Mouse (Mus musculus) neural tube, embryonic 11.5 days (tissue): Measurements from ENCODE around the gene Grid2. TPM values are rescaled to one million over a fixed set of nuclear protein-coding genes. Genes with fewer than 3 reads are reported as not detected.

Experiments
- ATAC-seq: fragments of 200-750 bp; cut with Nextera tagmentation; 2 replicates; pipeline ENCODE4 v1.8.0; 2017; ENCODE audit warnings: moderate number of reproducible peaks, mild to moderate bottlenecking, moderate TSS enrichment, moderate library complexity; ENCODE audit not compliant: insufficient read depth, low FRiP score, low TSS enrichment
- DNase-seq: peaks from one replicate; pipeline ENCODE4 v3.0.0-alpha.2; 2015; ENCODE audit warnings: low spot score
- H3K27ac ChIP-seq: fragments of 300-500 bp; sonication (generic); 2 replicates; pipeline ENCODE4 v1.5.1; 2014; ENCODE audit warnings: low read depth, mild to moderate bottlenecking, low read length
- H3K27me3 ChIP-seq: fragments of 300-500 bp; sonication (generic); 2 replicates; pipeline ENCODE4 v1.6.1; 2014; ENCODE audit warnings: mild to moderate bottlenecking, low read length, mixed read lengths; ENCODE audit not compliant: control insufficient read depth, insufficient read depth
- H3K36me3 ChIP-seq: fragments of 300-500 bp; sonication (generic); 2 replicates; pipeline ENCODE4 v1.6.1; 2014; ENCODE audit warnings: mild to moderate bottlenecking, low read length, moderate library complexity, mixed read lengths; ENCODE audit not compliant: control insufficient read depth, insufficient read depth
- H3K4me1 ChIP-seq: fragments of 300-500 bp; sonication (generic); 2 replicates; pipeline ENCODE4 v1.6.1; 2014; ENCODE audit warnings: low read length, mixed read lengths; ENCODE audit not compliant: control insufficient read depth, insufficient read depth
- H3K4me2 ChIP-seq: fragments of 300-500 bp; sonication (generic); 2 replicates; pipeline ENCODE4 v1.6.1; 2014; ENCODE audit warnings: low read depth, mild to moderate bottlenecking, moderate library complexity
- H3K4me3 ChIP-seq: fragments of 300-500 bp; sonication (generic); 2 replicates; pipeline ENCODE4 v1.5.1; 2014; ENCODE audit warnings: low read depth, low read length
- H3K9ac ChIP-seq: fragments of 300-500 bp; sonication (generic); 2 replicates; pipeline ENCODE4 v1.6.1; 2014; ENCODE audit warnings: mild to moderate bottlenecking, low read length
- H3K9me3 ChIP-seq: fragments of 300-500 bp; sonication (generic); 2 replicates; pipeline ENCODE4 v1.6.1; 2016; ENCODE audit warnings: low read length; ENCODE audit not compliant: control insufficient read depth
- WGBS: fragments of 180-500 bp; shearing (Covaris S2); extraction: QIAGEN DNeasy Blood & Tissue Kit; methylation state at CpG from one replicate; pipeline ENCODE4 v1.1.7; 2014; 5-methylcytosine and 5-hydroxymethylcytosine counted together
- polyA plus RNA-seq: library from polyadenylated mRNA; unstranded; fragments of >200 nt; fragmentation: Nextera tagmentation; extraction: Ambion mirVana; gene quantifications from 2 replicates; pipeline ENCODE4 v1.2.1, GENCODE M21; 2014

Grid2 gene
- polyA plus RNA-seq, 1 experiment from 2014 or later: 3.3 TPM

- no peak overlapping the region for H3K27ac ChIP-seq
- H3K36me3 ChIP-seq: no peaks in the 10 kb centered on the region
- no peak overlapping the region for H3K4me3 ChIP-seq
- no peak for DNase-seq
- no peaks in the 10 kb centered on the region for H3K27me3 ChIP-seq
- no peak overlapping the region for H3K4me2 ChIP-seq
- no peaks in the 10 kb centered on the region for H3K4me1 ChIP-seq
- WGBS: 88% methylated on average over 2 of the region's 2 CpGs
- no peaks in the 10 kb centered on the region for H3K9me3 ChIP-seq
- H3K9ac ChIP-seq: no peak overlapping the region
- no peak for ATAC-seq
Measured at GRCm38 (mm10) chr6:63898171-63898570, 642.5 kb downstream of the Grid2 start.

DNA sequence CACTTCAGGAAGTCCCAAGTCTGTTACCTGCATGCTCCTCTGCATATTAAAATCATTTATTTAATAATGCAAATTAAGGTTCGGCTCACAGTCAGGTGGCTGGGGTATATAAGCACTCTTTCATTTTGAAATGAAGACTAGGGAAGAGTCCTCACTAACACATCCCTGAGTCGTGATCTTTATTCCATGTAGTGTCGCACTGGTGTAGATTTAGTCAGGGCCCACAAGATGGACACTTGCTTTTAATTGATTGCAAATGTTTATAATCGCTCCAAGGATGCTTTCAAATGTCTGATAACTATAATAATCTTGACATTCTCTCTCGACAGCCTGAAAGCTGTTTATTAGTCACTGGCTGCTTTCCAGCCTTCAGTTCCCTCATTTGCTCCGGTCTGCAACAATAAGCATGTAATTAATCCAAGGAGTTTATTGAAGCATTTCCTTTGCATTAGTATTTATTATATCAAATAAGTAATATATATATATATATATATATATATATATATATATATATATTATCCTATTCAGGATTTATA lies 661.4 kb downstream of the Grid2 start:
- H3K9me3 ChIP-seq: no peaks in the 10 kb centered on the region
- no peak overlapping the region for H3K4me2 ChIP-seq
- no peak for DNase-seq
- H3K27ac ChIP-seq: no peak overlapping the region
- ATAC-seq: no peak
- no peak overlapping the region for H3K4me3 ChIP-seq
- H3K27me3 ChIP-seq: no peaks in the 10 kb centered on the region
- no peaks in the 10 kb centered on the region for H3K4me1 ChIP-seq
- WGBS: 87% methylated on average over 6 of the region's 6 CpGs
- no peak overlapping the region for H3K9ac ChIP-seq
- H3K36me3 ChIP-seq: no peaks in the 10 kb centered on the region

- H3K4me3 ChIP-seq: no peak overlapping the region
- WGBS: 93% methylated on average over 6 of the region's 6 CpGs
- DNase-seq (no peak), ATAC-seq (no peak)
- H3K9me3 ChIP-seq: no peaks in the 10 kb centered on the region
- no peak overlapping the region for H3K9ac ChIP-seq
- no peaks in the 10 kb centered on the region for H3K27me3 ChIP-seq
- no peaks in the 10 kb centered on the region for H3K4me1 ChIP-seq
- H3K36me3 ChIP-seq: no peaks in the 10 kb centered on the region
- H3K27ac ChIP-seq: no peak overlapping the region
- H3K4me2 ChIP-seq: no peak overlapping the region
Measured at GRCm38 (mm10) chr6:63921951-63922350, 666.3 kb downstream of the Grid2 start.

DNA sequence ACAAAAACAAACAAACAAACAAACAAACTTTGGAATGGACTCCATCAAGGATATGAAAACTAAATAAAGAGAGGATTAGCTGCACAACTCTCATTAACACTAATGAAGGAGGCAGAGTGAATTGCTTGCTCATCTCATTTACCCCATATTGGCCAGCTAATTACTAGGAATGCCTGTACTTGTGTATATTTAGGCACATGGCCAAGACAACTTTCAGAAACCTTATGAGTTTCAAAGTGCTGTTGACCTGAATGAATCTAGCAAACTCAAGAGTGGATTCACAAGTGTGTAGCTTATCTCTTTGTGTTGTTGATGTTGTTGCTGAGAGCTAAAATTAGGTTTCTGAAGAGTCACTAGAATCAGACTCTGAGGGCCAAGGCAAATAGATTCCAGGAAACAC lies 675.5 kb downstream of the Grid2 start:
- no peak overlapping the region for H3K9ac ChIP-seq
- H3K4me2 ChIP-seq: no peak overlapping the region
- ATAC-seq: no peak
- no peaks in the 10 kb centered on the region for H3K4me1 ChIP-seq
- H3K9me3 ChIP-seq: no peaks in the 10 kb centered on the region
- no peak overlapping the region for H3K27ac ChIP-seq
- H3K36me3 ChIP-seq: no peaks in the 10 kb centered on the region
- DNase-seq: no peak
- no peak overlapping the region for H3K4me3 ChIP-seq
- no peaks in the 10 kb centered on the region for H3K27me3 ChIP-seq

GRCm38 (mm10) chr6:63946721-63947120 lies 691.0 kb downstream of the Grid2 start:
- Histone ChIP-seq H3K36me3 (no peaks in the 10 kb centered on the region), H3K4me3 (no peak overlapping the region), H3K4me2 (no peak overlapping the region), H3K27me3 (no peaks in the 10 kb centered on the region), H3K27ac (no peak overlapping the region), H3K4me1 (no peaks in the 10 kb centered on the region), H3K9ac (no peak overlapping the region), H3K9me3 (no peaks in the 10 kb centered on the region)
- no peak for DNase-seq
- 55% methylated on average over 5 of the region's 5 CpGs for WGBS
- ATAC-seq: no peak

DNA sequence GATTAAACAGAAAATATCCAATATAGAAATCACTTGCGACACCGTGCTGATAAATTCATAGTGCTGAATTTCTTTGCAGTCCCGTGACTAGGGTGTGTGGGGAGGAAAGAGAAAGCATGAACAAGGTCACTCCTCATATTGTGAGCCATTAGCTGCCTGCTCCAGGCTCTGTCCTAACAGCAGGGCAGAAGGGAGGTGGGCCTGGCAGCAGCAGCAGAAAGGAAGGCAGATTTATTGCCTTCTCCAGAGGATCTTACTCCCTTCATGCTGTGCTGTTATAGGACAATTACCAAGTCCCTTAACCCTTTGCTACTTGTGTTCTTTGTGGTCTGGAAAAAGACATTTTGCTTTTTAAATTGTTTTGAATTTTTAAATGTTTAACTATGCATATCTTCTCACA lies 708.1 kb downstream of the Grid2 start:
- no peaks in the 10 kb centered on the region for H3K27me3 ChIP-seq
- H3K4me3 ChIP-seq: no peak overlapping the region
- 0 out of 2 replicates have a peak overlapping the region, but pooled peaks have one; percentile 27 for H3K27ac ChIP-seq
- DNase-seq: peak; percentile 52
- H3K4me2 ChIP-seq: no peak overlapping the region
- H3K4me1 ChIP-seq: peaks cover 12% of the 10 kb centered on the region
- H3K9me3 ChIP-seq: no peaks in the 10 kb centered on the region
- 20% methylated on average over 3 of the region's 3 CpGs for WGBS
- no peaks in the 10 kb centered on the region for H3K36me3 ChIP-seq
- ATAC-seq: peak; percentile 94
- H3K9ac ChIP-seq: no peak overlapping the region

DNA sequence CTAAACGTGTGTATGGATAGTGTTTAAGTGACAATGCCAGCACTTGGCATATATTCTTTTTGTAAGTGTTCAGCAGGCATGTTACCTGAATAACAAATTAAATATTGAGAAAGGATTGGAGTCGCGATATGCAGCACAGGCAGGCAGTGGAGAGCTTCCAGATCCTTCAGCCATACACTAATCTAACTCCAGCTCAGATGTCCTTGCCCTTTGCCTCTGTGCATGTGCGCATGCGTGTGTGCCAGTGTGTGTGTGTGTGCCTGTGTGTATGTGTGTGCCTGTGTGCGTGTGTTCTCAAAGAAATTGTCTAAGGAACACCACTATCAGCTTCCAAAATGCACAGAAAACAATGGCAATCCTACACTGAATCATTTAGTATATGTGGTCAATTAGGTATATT lies 708.6 kb downstream of the Grid2 start:
- peak overlapping the region; percentile 27; the same call in 1 of the 2 replicates for H3K27ac ChIP-seq
- DNase-seq: peak; percentile 22
- no peaks in the 10 kb centered on the region for H3K27me3 ChIP-seq
- H3K4me1 ChIP-seq: peaks cover 12% of the 10 kb centered on the region
- H3K4me3 ChIP-seq: no peak overlapping the region
- no peak overlapping the region for H3K4me2 ChIP-seq
- no peaks in the 10 kb centered on the region for H3K36me3 ChIP-seq
- H3K9ac ChIP-seq: no peak overlapping the region
- H3K9me3 ChIP-seq: no peaks in the 10 kb centered on the region
- WGBS: 52% methylated on average over 6 of the region's 6 CpGs
- peak; percentile 77 for ATAC-seq

- DNase-seq (no peak), ATAC-seq (0 out of 2 replicates have a peak, but pooled peaks have one; percentile 28)
- Histone ChIP-seq H3K4me3 (no peak overlapping the region), H3K27ac (no peak overlapping the region), H3K4me1 (peaks cover 12% of the 10 kb centered on the region), H3K9me3 (no peaks in the 10 kb centered on the region), H3K4me2 (no peak overlapping the region), H3K36me3 (no peaks in the 10 kb centered on the region), H3K9ac (no peak overlapping the region), H3K27me3 (no peaks in the 10 kb centered on the region)
- 21% methylated on average over 2 of the region's 2 CpGs for WGBS
Measured at GRCm38 (mm10) chr6:63964735-63965134, 709.1 kb downstream of the Grid2 start.

- Histone ChIP-seq H3K4me1 (no peaks in the 10 kb centered on the region), H3K36me3 (no peaks in the 10 kb centered on the region), H3K4me2 (no peak overlapping the region), H3K9ac (no peak overlapping the region), H3K27ac (no peak overlapping the region), H3K4me3 (no peak overlapping the region), H3K27me3 (no peaks in the 10 kb centered on the region), H3K9me3 (no peaks in the 10 kb centered on the region)
- no peak for ATAC-seq
- no peak for DNase-seq
- WGBS: 71% methylated on average over 2 of the region's 2 CpGs
Measured at GRCm38 (mm10) chr6:64046084-64046483, 790.4 kb downstream of the Grid2 start.
